Comparison of ENCODE assay signal across 7 mouse cellular contexts in genomic region chr2:163968581-163968980, GRCm38 (mm10). TPM values are rescaled to one million over a fixed set of nuclear protein-coding genes. Genes with fewer than 3 reads are reported as not detected.
A peak's percentile ranks its signal among the peaks of the same experiment; 100 is the strongest.
DNase-seq lines count a peak whose midpoint lies in the region; ATAC-seq and TF ChIP-seq lines count a peak whose summit lies in the region.

No protein-coding gene starts in this region.

- no peak for TF ChIP-seq EP300 in lung, postnatal 0 days (IDR thresholded peaks at IDR 0.05)

- H3K4me3 ChIP-seq in forebrain, embryonic 12.5 days (replicated peaks) = no peak overlapping the region
- no peak overlapping the region for H3K4me3 ChIP-seq in lung, postnatal 0 days (ENCODE audit: low read depth, low read length)

- H3K4me1 ChIP-seq in forebrain, embryonic 12.5 days = no peaks in the 10 kb centered on the region
- H3K4me1 ChIP-seq in lung, postnatal 0 days (ENCODE audit: insufficient read depth, low read depth, low read length) = no peaks in the 10 kb centered on the region

- 3% methylated on average over 5 of the region's 5 CpGs for WGBS in forebrain, embryonic 12.5 days
- 3% methylated on average over 5 of the region's 5 CpGs for WGBS in lung, postnatal 0 days

- no peak overlapping the region for H3K4me2 ChIP-seq in forebrain, embryonic 12.5 days
- no peak overlapping the region for H3K4me2 ChIP-seq in lung, postnatal 0 days (replicated peaks; ENCODE audit: low read depth, low read length)

- TF ChIP-seq CTCF in lung, postnatal 0 days (IDR thresholded peaks at IDR 0.05) = peak; percentile 94

- H3K9ac ChIP-seq in forebrain, embryonic 12.5 days = no peak overlapping the region
- H3K9ac ChIP-seq in lung, postnatal 0 days (replicated peaks; ENCODE audit: low read depth) = no peak overlapping the region

- no peaks in the 10 kb centered on the region for H3K36me3 ChIP-seq in forebrain, embryonic 12.5 days (replicated peaks)
- no peaks in the 10 kb centered on the region for H3K36me3 ChIP-seq in lung, postnatal 0 days (ENCODE audit: insufficient read depth, low read length)

- ATAC-seq in forebrain, embryonic 12.5 days (ENCODE audit: low FRiP score) = peak; percentile 61; the same call in 1 of the 2 replicates
- no peak for ATAC-seq in lung, postnatal 0 days

- H3K27ac ChIP-seq in forebrain, embryonic 12.5 days = no peak overlapping the region
- H3K27ac ChIP-seq in lung, postnatal 0 days (ENCODE audit: low read length) = no peak overlapping the region

- H3K27me3 ChIP-seq in forebrain, embryonic 12.5 days = no peaks in the 10 kb centered on the region
- no peaks in the 10 kb centered on the region for H3K27me3 ChIP-seq in lung, postnatal 0 days (replicated peaks; ENCODE audit: insufficient read depth, low read length)

- peak; percentile 38 for DNase-seq in 416B (ENCODE audit: low read depth)
- DNase-seq in CD8-positive naive resting alpha-beta T cell, adult 2 months (ENCODE audit: low read depth in 2 of 2, low spot score in 2 of 2) = peak; percentile 16 to 46
- peak; percentile 34 for DNase-seq in brain, embryonic 18.5 days (ENCODE audit: low read depth, low spot score)
- peak; percentile 61 to 73 for DNase-seq in kidney, postnatal 25 days
- DNase-seq in lung, postnatal 0 days (ENCODE audit: low spot score) = peak; percentile 74
- peak; percentile 55 for DNase-seq in retina, postnatal 7 days (ENCODE audit: low read depth, low spot score)

- H3K9me3 ChIP-seq in forebrain, embryonic 12.5 days = no peaks in the 10 kb centered on the region
- no peaks in the 10 kb centered on the region for H3K9me3 ChIP-seq in lung, postnatal 0 days (ENCODE audit: low read length)

RNA-seq across cellular contexts. Expression of gene Ywhab, which starts 26.2 kb away (rescaled TPM):
- 339 and 340 TPM in 2 replicates for polyA plus RNA-seq in forebrain, embryonic 12.5 days (2016; fragmentation: Nextera tagmentation; extraction: Ambion mirVana)
- 263 and 295 TPM in 2 replicates for polyA plus RNA-seq in lung, postnatal 0 days (2015; fragmentation: Nextera tagmentation; extraction: Ambion mirVana)

RNA-seq across cellular contexts. Expression of gene Rims4, which starts 50.1 kb away (rescaled TPM):
- 3.5 and 4.2 TPM in 2 replicates for polyA plus RNA-seq in forebrain, embryonic 12.5 days (2016; fragmentation: Nextera tagmentation; extraction: Ambion mirVana)
- 0.06 and 0.13 TPM in 2 replicates for polyA plus RNA-seq in lung, postnatal 0 days (2015; fragmentation: Nextera tagmentation; extraction: Ambion mirVana)

RNA-seq across cellular contexts. Expression of gene Pabpc1l, which starts 56.7 kb away (rescaled TPM):
- polyA plus RNA-seq in forebrain, embryonic 12.5 days (2016; fragmentation: Nextera tagmentation; extraction: Ambion mirVana) = 1.2 and 1.8 TPM in 2 replicates
- 0.36 and 0.60 TPM in 2 replicates for polyA plus RNA-seq in lung, postnatal 0 days (2015; fragmentation: Nextera tagmentation; extraction: Ambion mirVana)
